Mouse (Mus musculus) kidney, adult 8-10 months (tissue): ENCODE measurements around the gene Chmp5.

Experiments used
- DNase-seq, 2 experiments: peaks; one replicate each; pipeline ENCODE4 v3.0.0; 2022

Chmp5 gene

DNA sequence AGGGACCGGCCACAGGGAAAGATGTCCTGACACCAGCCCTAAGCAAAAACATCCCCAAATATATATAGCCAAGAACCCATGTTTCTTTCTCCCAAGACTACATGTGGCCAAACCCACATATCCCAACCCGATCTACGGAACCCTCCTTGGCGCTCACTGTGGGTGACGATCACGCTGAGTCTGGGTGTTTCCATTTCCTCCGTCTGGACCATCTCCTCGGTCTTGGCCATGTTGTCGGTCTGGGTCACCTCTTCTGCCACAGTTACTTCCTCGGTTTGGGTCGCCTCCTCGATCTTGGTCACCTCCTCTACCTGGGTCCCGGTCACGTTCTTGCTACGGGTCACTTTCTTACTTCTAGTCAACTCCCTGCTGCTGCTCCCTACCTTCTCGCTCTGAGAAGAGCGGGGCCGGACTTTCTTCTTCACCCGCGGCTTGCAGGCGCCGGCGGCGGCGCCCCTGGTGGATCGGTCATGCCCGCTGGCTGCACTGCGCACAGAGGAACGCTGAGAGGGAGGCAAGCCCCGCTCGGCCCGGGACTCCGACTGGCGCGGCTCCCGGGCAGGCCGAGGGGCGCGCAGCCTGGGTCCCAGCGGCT lies 545 bp upstream of the Chmp5 start:
- no peak for DNase-seq

DNA sequence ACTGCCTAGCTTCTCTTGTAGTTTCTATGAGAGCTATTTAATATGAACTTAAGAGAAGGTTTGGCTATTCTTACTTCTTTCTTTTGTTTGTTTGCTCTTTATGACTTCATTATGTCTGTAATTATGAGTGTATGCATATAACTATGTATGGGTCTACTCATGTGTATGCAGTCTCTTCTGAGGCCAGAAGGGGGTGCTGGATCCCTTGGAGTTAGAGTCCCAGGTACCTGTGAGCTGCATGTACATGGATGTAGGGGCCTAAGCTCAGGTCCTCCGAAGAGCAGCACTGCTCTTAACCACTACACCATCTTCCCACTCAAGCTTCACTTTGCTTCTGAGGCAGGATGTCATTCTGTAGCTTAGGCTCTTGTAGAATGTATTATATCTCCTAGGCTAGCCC lies 5.3 kb downstream of the Chmp5 start:
- peak; percentile 38 to 68 for DNase-seq

DNA sequence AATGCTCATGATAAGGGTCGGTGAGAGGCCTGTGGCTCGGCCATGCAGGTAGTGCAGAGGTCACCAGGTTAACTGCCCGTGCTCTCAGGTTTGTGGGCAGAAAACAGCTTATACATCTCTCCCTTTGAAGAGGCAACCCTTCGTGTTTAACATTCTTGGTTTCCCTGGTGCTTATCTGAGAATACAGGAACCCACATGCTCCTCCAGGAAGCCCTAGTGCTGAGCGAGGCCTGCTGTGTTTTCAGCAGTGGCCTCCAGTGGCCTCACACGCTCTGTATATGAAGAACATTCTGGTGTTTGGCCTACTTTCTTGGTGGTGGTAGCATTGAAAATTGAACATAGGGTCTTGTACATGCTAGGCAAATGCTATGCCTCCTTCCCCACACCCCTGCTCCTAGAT lies 7.7 kb downstream of the Chmp5 start:
- DNase-seq = no peak

GRCm38 (mm10) chr4:40963536-40963935 lies 15.3 kb downstream of the Chmp5 start:
- DNase-seq = no peak

- DNase-seq = peak; percentile 27 to 51
These were observed 21.0 kb downstream of the Chmp5 start for GRCm38 (mm10) chr4:40969161-40969560.

DNA sequence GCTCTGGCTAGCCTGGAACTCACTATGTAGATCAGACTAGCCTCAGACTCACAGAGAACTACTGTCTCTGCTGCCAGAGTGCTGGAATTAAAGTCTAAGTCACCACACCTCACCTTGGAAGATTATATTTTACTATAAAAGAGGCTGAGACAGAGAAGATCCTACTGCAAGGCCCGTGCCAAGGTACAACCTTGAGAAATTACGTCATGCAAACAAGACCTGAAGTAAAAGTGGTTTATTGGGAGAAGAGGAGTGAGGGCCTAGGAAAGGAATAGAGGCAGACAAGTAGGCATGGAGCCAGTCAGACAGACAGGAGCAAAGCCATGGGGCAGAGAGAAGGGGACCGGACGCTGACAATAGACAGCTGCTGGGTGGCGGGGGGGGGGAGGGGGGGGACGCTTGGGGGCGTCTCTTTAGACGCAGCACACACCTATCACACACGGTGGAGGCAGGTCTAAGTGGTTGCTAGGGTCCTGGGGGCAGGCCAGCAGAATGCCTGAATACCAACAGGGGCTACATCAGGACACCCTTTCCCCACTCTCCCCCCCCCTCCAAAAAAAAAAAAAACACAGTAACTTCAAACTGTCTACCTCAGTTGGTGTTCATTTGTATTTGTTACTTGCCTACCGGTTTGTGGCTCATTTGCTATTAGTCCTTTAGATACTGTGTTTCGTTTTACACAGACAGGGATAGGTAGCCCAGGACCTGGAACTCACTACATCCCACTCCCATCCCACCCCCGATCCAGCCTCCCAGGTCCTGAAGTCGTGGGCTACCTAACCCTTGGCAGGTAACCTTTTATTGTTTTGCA lies 21.8 kb downstream of the Chmp5 start:
- peak; percentile 18 to 30 for DNase-seq

DNA sequence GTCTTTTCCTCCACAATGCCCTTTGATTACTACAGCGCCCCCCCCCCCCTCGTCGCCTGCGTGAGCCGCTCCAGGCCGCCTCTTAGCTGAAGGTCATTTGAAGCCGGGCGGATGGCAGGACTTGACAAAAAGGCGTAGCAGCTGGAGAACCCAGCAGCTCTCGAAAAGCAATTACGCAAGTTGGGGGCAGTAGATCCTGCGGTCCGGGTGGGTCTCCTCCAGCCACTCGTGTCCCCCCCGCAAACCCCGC lies 22.3 kb downstream of the Chmp5 start:
- DNase-seq = no peak

- peak; percentile 95 for DNase-seq
These were observed 22.9 kb downstream of the Chmp5 start, which contains the start of gene Nfx1 for GRCm38 (mm10) chr4:40970842-40971701. Gene Nfx1, plus strand, starts transcription at chr4:40970906.

GRCm38 (mm10) chr4:40971744-40972143 lies 23.5 kb downstream of the Chmp5 start:
- DNase-seq = peak in 1 of 2 experiments; percentile 32

DNA sequence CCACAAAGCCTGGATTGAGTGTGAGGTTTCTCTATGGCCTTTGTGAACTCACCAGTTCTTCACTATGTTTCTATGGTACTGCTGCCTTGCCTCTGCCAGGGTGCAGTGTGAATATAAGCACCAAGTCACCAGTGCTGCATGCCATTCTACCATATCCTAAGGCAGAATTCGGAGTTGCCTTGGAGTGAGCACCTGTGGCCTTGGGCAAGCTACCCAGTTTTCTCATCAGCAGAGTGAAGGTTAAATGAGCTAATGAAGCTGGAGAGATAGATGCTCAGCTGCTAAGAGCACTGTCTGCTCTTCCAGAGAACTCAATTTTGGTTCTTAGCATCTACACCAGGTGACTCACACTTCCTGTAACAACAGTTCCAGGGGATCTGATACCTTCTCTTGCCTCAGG lies 25.8 kb downstream of the Chmp5 start:
- DNase-seq = no peak

DNA sequence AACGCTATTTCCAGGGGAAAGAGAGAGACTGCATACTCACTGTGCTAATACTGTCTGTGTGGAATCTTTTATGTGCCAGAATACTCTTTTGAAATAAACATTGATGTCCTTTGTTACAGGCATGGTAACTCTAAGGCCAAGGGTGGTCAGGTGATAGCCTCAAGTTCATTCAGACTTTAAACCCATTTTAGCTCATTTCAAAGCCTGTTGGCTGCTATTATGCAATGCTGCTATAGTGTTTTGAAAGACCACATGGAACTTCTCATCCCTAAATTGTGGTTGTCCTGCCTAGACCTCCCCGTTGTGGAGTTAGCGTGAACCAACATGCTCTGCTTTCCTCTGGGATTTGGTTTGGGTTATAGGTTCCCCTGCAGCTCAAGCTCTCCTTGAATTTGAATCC lies 27.5 kb downstream of the Chmp5 start:
- peak in 1 of 2 experiments; percentile 26 for DNase-seq

DNA sequence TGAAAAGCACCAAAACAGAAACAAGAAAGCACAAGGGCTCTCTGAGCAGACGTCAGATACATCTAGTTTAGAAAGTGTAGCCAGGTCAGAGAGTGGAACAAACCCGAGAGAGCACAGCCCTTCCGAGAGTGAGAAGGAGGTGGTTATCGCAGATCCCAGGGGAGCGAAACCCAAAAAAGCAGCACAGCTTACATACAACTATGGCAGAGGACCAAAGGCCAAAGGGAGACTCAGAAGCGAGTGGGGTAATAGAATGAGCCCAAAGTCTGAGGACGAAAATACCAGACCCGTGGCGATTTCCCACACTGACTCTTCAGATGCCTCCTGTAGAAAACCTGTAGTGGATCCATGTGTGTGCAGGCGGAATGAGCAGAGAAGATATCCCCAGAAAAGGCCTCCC lies 28.4 kb downstream of the Chmp5 start:
- DNase-seq = no peak

GRCm38 (mm10) chr4:40979430-40979829 lies 31.2 kb downstream of the Chmp5 start:
- DNase-seq = no peak

DNA sequence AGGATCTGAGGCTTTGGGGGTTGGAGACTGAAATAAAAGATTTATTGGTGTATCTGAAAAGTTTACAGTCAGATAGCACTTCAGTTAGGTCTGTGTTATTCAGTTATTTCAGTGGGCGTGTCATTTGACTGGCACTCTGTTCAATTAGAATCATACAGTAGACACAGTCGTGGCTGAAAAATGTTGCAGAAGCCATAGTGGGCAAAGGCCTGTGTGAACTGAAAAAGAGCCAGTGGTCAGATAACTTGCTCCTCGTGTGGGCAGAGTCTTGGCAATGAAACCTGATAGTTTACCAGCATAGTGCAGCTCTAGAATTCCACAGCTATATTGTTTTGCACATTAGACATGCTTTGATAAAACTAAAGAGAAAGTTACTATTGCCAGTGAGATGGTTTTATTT lies 34.3 kb downstream of the Chmp5 start:
- no peak for DNase-seq

GRCm38 (mm10) chr4:40983686-40984085 lies 35.5 kb downstream of the Chmp5 start:
- peak in 1 of 2 experiments; percentile 16 for DNase-seq

- no peak for DNase-seq
These were observed 41.4 kb downstream of the Chmp5 start for GRCm38 (mm10) chr4:40989633-40990032.

- DNase-seq = no peak
These were observed 48.1 kb downstream of the Chmp5 start for GRCm38 (mm10) chr4:40996302-40996701.

DNA sequence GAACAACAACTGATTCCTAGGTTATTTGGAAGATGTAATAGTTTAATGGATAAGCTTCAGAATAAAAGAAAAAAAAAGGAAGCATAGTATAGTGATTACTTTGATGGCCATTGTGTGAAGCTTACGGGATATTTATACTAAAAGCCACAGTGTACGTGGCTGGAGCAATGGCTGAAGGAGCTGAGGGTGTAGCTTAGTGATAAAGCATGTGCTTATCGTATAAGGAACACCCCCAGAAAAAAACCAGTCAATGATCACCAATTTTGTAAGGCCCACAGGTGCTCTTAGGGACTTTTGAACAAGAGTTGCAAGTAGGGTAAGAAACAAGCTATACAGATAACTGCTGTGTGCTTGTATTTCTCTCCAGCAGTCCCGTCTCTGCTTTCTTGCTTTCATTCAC lies 49.7 kb downstream of the Chmp5 start:
- DNase-seq = no peak

GRCm38 (mm10) chr4:41000271-41000670 lies 52.1 kb downstream of the Chmp5 start:
- DNase-seq = no peak

- DNase-seq = peak in 1 of 2 experiments; percentile 21
These were observed 52.8 kb downstream of the Chmp5 start for GRCm38 (mm10) chr4:41000842-41001639.

- no peak for DNase-seq
These were observed 65.1 kb downstream of the Chmp5 start for GRCm38 (mm10) chr4:41013351-41013750.
